Mouse (Mus musculus) hindbrain, embryonic 10.5 days (tissue): Measurements from ENCODE around the gene Lingo2. TPM values are rescaled to one million over a fixed set of nuclear protein-coding genes. Genes with fewer than 3 reads are reported as not detected.

Experiments
- DNase-seq: peaks from one replicate; pipeline ENCODE4 v3.0.0-alpha.2; 2017; ENCODE audit warnings: low spot score
- H3K27ac ChIP-seq: fragments of 300-500 bp; sonication (generic); 2 replicates; pipeline ENCODE4 v1.5.1; 2016; ENCODE audit warnings: mild to moderate bottlenecking, moderate library complexity
- H3K27me3 ChIP-seq: fragments of 300-500 bp; sonication (generic); 2 replicates; pipeline ENCODE4 v1.6.1; 2016; ENCODE audit warnings: mild to moderate bottlenecking; ENCODE audit not compliant: poor library complexity, insufficient read depth, severe bottlenecking
- H3K36me3 ChIP-seq: fragments of 300-500 bp; sonication (generic); 2 replicates; pipeline ENCODE4 v1.6.1; 2016; ENCODE audit warnings: mild to moderate bottlenecking, moderate library complexity
- H3K4me1 ChIP-seq: fragments of 300-500 bp; sonication (generic); replicated peaks from 2 replicates; pipeline ENCODE4 v1.6.1; 2016; ENCODE audit warnings: mild to moderate bottlenecking
- H3K4me3 ChIP-seq: fragments of 300-500 bp; sonication (generic); 2 replicates; pipeline ENCODE4 v1.5.1; 2016; ENCODE audit warnings: mild to moderate bottlenecking, moderate library complexity
- H3K9me3 ChIP-seq: fragments of 300-500 bp; sonication (generic); 2 replicates; pipeline ENCODE4 v1.6.1; 2016; ENCODE audit warnings: mild to moderate bottlenecking, moderate library complexity
- WGBS: fragments of 180-500 bp; shearing (Covaris S2); methylation state at CpG from one replicate; pipeline ENCODE4 v1.1.7; 2016; 5-methylcytosine and 5-hydroxymethylcytosine counted together
- polyA plus RNA-seq: library from polyadenylated mRNA; unstranded; fragments of >200 nt; fragmentation: Nextera tagmentation; extraction: Ambion mirVana; gene quantifications from 2 replicates; pipeline ENCODE4 v1.2.1, GENCODE M21; 2016

Lingo2 gene
- polyA plus RNA-seq, 1 experiment from 2014 or later = 0.99 TPM

DNA sequence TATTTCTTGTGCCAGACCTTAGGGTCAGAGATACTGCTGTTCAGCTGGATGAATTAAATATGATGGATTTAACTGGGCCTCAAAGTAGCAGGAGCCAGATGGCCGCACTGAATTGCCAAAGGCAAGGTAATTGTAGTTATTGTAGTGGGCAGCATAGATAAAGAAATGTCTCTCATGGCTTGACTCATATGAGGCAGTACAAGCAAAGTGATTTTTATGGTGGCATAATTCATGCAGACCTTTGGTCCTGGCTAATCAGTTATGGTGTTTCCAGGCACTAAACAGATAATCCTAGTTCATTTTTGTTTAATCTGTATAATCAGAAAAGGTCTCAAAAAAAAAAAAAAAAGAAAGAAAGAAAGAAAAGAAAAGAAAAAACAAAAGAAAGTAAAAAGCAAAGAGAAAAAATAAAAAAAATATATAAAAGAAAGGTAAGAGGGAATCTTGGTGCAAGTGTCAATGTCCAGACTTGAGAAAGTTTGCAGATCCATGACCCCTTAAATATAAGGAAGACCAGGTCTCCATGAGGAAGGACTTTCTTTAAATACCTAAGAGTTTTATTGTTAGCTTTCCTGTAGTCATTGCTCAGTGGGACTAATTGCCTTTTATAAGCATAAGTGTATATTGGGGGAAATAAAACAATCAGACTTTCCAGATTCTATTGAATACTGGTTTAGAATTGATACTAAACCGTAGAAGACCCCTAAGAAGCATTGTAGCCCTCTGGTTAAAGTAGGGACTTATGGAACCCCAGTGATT, 959.4 kb downstream of the Lingo2 start:
- WGBS = 85% methylated on average over 2 of the region's 2 CpGs
- no peaks in the 10 kb centered on the region for H3K4me1 ChIP-seq

DNA sequence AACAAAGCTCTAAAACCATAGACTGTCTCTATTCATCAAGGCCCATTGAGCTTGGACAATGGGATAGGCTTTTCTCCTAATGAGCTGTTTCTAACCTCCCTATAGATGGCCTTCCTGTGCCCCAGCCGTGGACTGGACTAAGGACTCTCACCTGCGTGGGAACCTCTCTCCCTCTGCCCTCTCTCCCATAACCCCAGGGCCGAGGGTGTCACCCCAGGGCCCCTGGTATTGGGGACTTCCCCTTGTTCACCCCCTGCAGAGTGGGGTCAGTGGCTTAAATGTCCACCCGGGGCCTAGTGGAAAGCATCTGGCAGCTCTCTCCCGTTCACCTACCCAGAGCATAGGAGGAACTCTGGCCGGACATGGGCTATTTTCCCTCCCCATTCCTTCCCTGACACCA, 965.5 kb downstream of the Lingo2 start:
- Histone ChIP-seq H3K36me3 (no peaks in the 10 kb centered on the region), H3K4me3 (no peak overlapping the region), H3K9me3 (no peaks in the 10 kb centered on the region), H3K4me1 (no peaks in the 10 kb centered on the region), H3K27me3 (no peaks in the 10 kb centered on the region), H3K27ac (no peak overlapping the region)
- DNase-seq = no peak
- 85% methylated on average over 6 of the region's 6 CpGs for WGBS

More for the DNA sequence above, 959.4 kb downstream of the Lingo2 start:
- H3K4me3 ChIP-seq = no peak overlapping the region
- H3K9me3 ChIP-seq = no peaks in the 10 kb centered on the region
- no peaks in the 10 kb centered on the region for H3K36me3 ChIP-seq
- no peak for DNase-seq
- H3K27ac ChIP-seq = no peak overlapping the region
- H3K27me3 ChIP-seq = no peaks in the 10 kb centered on the region

DNA sequence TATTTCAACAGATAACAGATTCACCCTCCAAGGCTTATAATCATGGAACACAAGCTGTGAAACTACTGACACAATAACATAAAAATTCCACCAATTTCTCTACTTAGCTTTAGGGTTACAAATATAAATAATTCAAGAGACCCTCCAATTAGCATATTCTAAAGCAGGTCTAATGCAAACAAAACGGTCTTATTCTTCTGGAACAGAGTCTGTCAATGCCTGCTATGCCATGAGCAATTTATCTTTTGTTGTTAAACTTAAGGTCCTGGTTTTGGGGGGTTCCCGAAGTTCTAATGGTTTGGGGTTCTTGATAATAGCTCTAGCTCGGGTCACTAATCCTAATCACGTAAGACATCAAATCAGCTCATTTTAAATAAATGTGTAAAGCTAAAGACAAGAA, 988.0 kb downstream of the Lingo2 start:
- no peaks in the 10 kb centered on the region for H3K4me1 ChIP-seq
- 73% methylated on average over 4 of the region's 4 CpGs for WGBS
- H3K36me3 ChIP-seq = no peaks in the 10 kb centered on the region
- DNase-seq = no peak
- no peak overlapping the region for H3K27ac ChIP-seq
- H3K4me3 ChIP-seq = no peak overlapping the region
- H3K9me3 ChIP-seq = no peaks in the 10 kb centered on the region
- H3K27me3 ChIP-seq = no peaks in the 10 kb centered on the region

GRCm38 (mm10) chr4:35951894-35952293, 999.7 kb downstream of the Lingo2 start:
- H3K36me3 ChIP-seq = no peaks in the 10 kb centered on the region
- H3K27ac ChIP-seq = no peak overlapping the region
- H3K27me3 ChIP-seq = no peaks in the 10 kb centered on the region
- no peaks in the 10 kb centered on the region for H3K4me1 ChIP-seq
- no peaks in the 10 kb centered on the region for H3K9me3 ChIP-seq
- no peak for DNase-seq
- no peak overlapping the region for H3K4me3 ChIP-seq

DNA sequence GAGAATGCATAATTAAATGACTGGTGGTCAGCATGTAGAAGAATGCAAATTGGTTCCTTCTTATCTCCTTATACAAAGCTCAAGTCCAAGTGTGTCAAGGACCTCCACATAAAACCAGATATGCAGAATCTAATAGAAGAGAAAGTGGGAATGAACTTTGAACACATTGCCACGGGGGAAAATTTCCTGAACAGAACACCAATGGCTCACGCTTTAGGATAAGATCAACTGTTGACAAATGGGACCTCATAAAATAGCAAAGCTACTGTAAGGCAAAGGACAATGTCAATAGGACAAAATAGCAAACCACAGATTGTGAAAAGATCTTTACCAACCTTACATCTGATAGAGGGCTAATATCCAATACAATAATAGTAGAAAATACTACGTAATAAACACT, 1000.3 kb downstream of the Lingo2 start:
- DNase-seq = no peak
- no peak overlapping the region for H3K4me3 ChIP-seq
- no peaks in the 10 kb centered on the region for H3K27me3 ChIP-seq
- no peaks in the 10 kb centered on the region for H3K36me3 ChIP-seq
- 87% methylated on average over 3 of the region's 3 CpGs for WGBS
- H3K4me1 ChIP-seq = no peaks in the 10 kb centered on the region
- H3K9me3 ChIP-seq = no peaks in the 10 kb centered on the region
- H3K27ac ChIP-seq = no peak overlapping the region

DNA sequence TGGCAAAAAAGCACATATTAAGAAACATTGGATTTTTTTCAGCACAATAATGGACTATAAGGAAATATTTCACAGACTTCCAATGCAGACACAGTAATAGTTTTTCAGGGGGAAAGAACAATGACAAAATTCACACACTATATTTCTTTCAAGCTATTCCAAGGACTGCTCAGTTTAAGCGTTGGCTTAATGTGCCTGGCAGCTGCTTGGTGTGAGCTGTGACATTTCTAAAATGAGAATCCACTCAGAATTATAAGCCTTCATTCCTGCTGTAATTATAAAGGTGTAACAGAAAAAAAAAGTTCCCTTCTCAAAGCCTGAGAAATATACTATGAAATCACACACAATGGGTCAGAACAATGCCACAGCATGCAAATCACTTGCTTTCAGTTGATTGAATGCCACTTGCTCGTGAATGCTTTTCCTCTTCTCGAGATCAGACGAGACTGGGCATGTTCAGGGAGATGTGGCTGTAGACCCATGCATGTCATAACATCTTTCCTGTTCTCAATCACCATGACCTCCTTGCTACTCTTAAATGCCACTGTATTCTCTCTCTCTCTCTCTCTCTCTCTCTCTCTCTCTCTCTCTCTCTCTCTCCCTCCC, 1017.4 kb downstream of the Lingo2 start:
- Histone ChIP-seq H3K4me1 (peaks cover 6% of the 10 kb centered on the region; the same call in 1 of the 2 replicates), H3K27ac (no peak overlapping the region), H3K36me3 (no peaks in the 10 kb centered on the region), H3K4me3 (no peak overlapping the region), H3K27me3 (no peaks in the 10 kb centered on the region), H3K9me3 (no peaks in the 10 kb centered on the region)
- DNase-seq = no peak
- WGBS = 36% methylated on average over 4 of the region's 4 CpGs

- H3K9me3 ChIP-seq = no peaks in the 10 kb centered on the region
- DNase-seq = no peak
- no peaks in the 10 kb centered on the region for H3K27me3 ChIP-seq
- no peak overlapping the region for H3K27ac ChIP-seq
- H3K36me3 ChIP-seq = no peaks in the 10 kb centered on the region
- no peak overlapping the region for H3K4me3 ChIP-seq
- 0 out of 2 replicates have a peak, but pooled peaks cover 3% of the 10 kb centered on the region for H3K4me1 ChIP-seq
- 70% methylated on average over 2 of the region's 2 CpGs for WGBS
These were observed 1023.8 kb downstream of the Lingo2 start for GRCm38 (mm10) chr4:35927722-35928121.

GRCm38 (mm10) chr4:35917453-35917852, 1034.1 kb downstream of the Lingo2 start:
- no peaks in the 10 kb centered on the region for H3K36me3 ChIP-seq
- H3K4me1 ChIP-seq = no peaks in the 10 kb centered on the region
- DNase-seq = no peak
- no peaks in the 10 kb centered on the region for H3K27me3 ChIP-seq
- H3K27ac ChIP-seq = no peak overlapping the region
- 86% methylated on average over 3 of the region's 3 CpGs for WGBS
- H3K4me3 ChIP-seq = no peak overlapping the region
- no peaks in the 10 kb centered on the region for H3K9me3 ChIP-seq

DNA sequence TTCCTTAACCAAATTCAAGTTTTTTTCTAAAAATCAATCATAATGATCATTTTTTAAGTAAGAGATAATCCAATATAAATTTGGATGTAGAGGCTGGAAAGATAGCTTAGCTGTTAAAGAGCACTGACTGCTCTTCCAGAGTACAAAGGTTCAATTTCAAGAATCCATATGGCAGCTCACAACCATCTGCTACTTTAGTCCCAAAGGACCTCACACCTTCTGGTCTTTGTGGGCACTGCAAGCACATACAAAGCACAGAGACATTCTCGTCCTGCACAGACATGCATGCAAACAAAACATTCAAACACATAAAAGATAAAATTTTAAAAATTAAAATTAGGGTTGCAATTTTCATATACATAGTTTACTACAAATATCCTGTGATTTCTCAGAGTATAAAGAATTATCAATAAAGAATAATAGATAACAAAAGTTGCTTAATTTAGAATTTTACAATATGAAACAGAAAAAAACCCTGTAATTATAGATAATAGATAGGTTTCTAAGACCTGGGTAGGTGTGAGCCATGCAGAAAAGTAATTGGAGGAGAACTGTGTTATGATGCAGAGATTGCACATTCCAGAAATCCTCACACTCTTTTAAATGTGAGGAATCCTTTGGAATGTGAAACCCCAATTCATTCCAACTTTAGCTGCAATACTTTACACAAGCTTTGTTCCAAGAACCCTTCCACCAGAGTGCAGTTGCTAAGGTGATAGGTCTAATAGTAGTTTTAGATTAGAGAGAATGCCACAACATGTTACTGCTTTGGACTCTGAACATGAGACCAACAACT, 1053.6 kb downstream of the Lingo2 start:
- 62% methylated on average over 1 of the region's 1 CpGs for WGBS
- H3K4me3 ChIP-seq = no peak overlapping the region
- DNase-seq = peak; percentile 4
- H3K9me3 ChIP-seq = no peaks in the 10 kb centered on the region
- no peaks in the 10 kb centered on the region for H3K27me3 ChIP-seq
- H3K4me1 ChIP-seq = no peaks in the 10 kb centered on the region
- no peaks in the 10 kb centered on the region for H3K36me3 ChIP-seq
- H3K27ac ChIP-seq = no peak overlapping the region

DNA sequence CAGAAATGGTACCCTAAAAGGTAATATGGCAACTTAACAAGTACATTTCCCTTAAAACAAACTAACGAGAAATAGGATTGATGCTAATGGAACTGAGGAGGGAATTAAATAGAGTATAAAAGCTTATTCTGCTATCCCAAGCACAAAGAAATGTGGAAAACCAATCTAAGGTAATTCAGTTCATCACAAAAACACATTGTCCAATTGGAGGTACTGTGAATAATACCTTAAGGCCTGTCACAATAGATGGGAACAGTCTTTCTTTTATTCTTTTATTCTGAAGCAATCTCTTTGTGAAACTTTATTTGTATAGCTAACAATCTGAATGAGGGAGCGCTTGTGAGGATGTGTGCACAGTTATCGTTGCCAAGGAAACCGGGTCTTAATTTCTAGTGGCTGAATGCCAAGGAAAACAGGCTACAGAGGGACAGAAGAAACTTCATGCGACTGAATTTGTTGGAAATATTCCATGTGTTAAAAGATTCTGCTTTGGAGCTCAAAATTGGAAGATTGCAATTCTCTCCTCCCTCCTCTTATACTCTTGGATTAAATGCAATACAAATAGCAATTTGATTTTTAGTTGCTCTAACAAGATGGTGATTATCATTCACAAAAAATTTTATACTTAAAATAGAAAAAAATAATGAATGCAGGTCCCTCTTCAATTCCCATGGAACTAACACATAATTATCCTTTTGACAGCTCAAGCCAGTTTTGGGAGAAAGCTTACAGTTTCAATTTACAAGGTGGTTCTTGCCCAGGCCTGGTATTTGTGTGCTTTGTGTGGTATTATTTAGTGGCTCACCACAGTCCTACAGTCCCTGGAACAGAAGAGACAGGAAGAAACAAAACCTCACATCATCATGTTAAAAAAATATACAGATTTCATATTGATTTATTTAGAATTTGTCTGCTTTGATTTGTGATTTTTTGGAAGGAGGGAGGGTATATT, 1065.7 kb downstream of the Lingo2 start:
- WGBS = 48% methylated on average over 5 of the region's 5 CpGs
- peak; percentile 7 for DNase-seq

GRCm38 (mm10) chr4:35884946-35885460, 1066.5 kb downstream of the Lingo2 start:
- H3K36me3 ChIP-seq = no peaks in the 10 kb centered on the region
- H3K27me3 ChIP-seq = no peaks in the 10 kb centered on the region
- peaks cover 16% of the 10 kb centered on the region for H3K4me1 ChIP-seq
- H3K27ac ChIP-seq = no peak overlapping the region
- peak; percentile 35 for DNase-seq
- H3K4me3 ChIP-seq = no peak overlapping the region
- H3K9me3 ChIP-seq = no peaks in the 10 kb centered on the region
- 53% methylated on average over 3 of the region's 3 CpGs for WGBS

More for the DNA sequence above, 1065.7 kb downstream of the Lingo2 start:
- Histone ChIP-seq H3K27me3 (no peaks in the 10 kb centered on the region), H3K4me1 (peaks cover 16% of the 10 kb centered on the region), H3K27ac (no peak overlapping the region), H3K4me3 (no peak overlapping the region), H3K36me3 (no peaks in the 10 kb centered on the region), H3K9me3 (no peaks in the 10 kb centered on the region)

DNA sequence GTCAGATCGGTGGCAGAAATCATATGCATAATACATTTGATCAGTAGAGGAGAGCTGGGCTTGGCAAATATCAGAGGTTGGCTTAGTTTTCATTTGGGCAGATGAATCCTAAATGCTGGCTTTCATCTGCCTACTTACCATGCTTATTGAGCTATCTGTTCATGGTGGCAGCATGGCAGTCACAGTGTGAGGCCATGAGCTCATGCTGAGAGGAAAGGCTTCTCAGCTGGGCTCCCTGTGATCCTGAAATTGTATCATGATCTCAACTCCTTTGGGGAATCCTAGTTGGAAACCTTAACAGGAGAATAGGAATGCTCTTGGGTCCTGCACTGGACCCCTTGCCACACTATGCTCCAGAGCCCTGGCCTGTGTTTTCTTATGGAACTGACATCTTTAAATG, 1105.0 kb downstream of the Lingo2 start:
- no peak for DNase-seq
- no peak overlapping the region for H3K27ac ChIP-seq
- peaks cover 3% of the 10 kb centered on the region; the same call in 1 of the 2 replicates for H3K4me1 ChIP-seq
- 93% methylated on average over 1 of the region's 1 CpGs for WGBS
- no peaks in the 10 kb centered on the region for H3K9me3 ChIP-seq
- no peak overlapping the region for H3K4me3 ChIP-seq
- H3K36me3 ChIP-seq = no peaks in the 10 kb centered on the region
- H3K27me3 ChIP-seq = no peaks in the 10 kb centered on the region
